Mouse (Mus musculus): Measurements from ENCODE around the gene Stx7. TPM values are rescaled to one million over a fixed set of nuclear protein-coding genes. Genes with fewer than 3 reads are reported as not detected.

The Stx7 gene
- polyA plus RNA-seq, 1 experiment, result 99.4 TPM

- no peaks in the 10 kb centered on the region for H3K36me3 ChIP-seq (ENCODE audit: control insufficient read depth, insufficient read depth, low read length, poor library complexity, severe bottlenecking)
- no peak overlapping the region for H3K27ac ChIP-seq (ENCODE audit: insufficient read depth, low read length)
- no peaks in the 10 kb centered on the region for H3K9me3 ChIP-seq (replicated peaks; ENCODE audit: control insufficient read depth, insufficient read depth, low read length, poor library complexity, severe bottlenecking)
- no peaks in the 10 kb centered on the region for H3K4me1 ChIP-seq (ENCODE audit: control insufficient read depth, insufficient read depth, low read length)
- H3K9ac ChIP-seq (ENCODE audit: low read depth, poor library complexity, severe bottlenecking), result no peak overlapping the region
- no peaks in the 10 kb centered on the region for H3K27me3 ChIP-seq (ENCODE audit: control insufficient read depth, insufficient read depth, low read length, poor library complexity, severe bottlenecking)
- H3K4me3 ChIP-seq (ENCODE audit: low read depth, low read length), result no peak overlapping the region
- TF ChIP-seq EP300 (IDR thresholded peaks at IDR 0.05; ENCODE audit: insufficient read depth, low read depth, low read length) (0 out of 2 replicates have a peak, but pooled peaks have one; percentile 12), CTCF (IDR thresholded peaks at IDR 0.05; ENCODE audit: low read depth, low read length) (peak; percentile 19), POLR2A (IDR thresholded peaks at IDR 0.05; ENCODE audit: insufficient read depth, low read length) (no peak)
Measured at GRCm38 (mm10) chr10:24173210-24174001, 24.3 kb downstream of the Stx7 start.

GRCm38 (mm10) chr10:24190392-24190791, 41.3 kb downstream of the Stx7 start:
- Histone ChIP-seq H3K36me3 (ENCODE audit: control insufficient read depth, insufficient read depth, low read length, poor library complexity, severe bottlenecking) (no peaks in the 10 kb centered on the region; the same call in 1 of the 2 replicates), H3K4me3 (ENCODE audit: low read depth, low read length) (no peak overlapping the region), H3K9me3 (replicated peaks; ENCODE audit: control insufficient read depth, insufficient read depth, low read length, poor library complexity, severe bottlenecking) (no peaks in the 10 kb centered on the region), H3K27ac (ENCODE audit: insufficient read depth, low read length) (no peak overlapping the region), H3K4me1 (ENCODE audit: control insufficient read depth, insufficient read depth, low read length) (no peaks in the 10 kb centered on the region), H3K9ac (ENCODE audit: low read depth, poor library complexity, severe bottlenecking) (no peak overlapping the region), H3K27me3 (ENCODE audit: control insufficient read depth, insufficient read depth, low read length, poor library complexity, severe bottlenecking) (no peaks in the 10 kb centered on the region)
- no peak for TF ChIP-seq EP300 (IDR thresholded peaks at IDR 0.05; ENCODE audit: insufficient read depth, low read depth, low read length)
- TF ChIP-seq CTCF (IDR thresholded peaks at IDR 0.05; ENCODE audit: low read depth, low read length), result peak; percentile 27

DNA sequence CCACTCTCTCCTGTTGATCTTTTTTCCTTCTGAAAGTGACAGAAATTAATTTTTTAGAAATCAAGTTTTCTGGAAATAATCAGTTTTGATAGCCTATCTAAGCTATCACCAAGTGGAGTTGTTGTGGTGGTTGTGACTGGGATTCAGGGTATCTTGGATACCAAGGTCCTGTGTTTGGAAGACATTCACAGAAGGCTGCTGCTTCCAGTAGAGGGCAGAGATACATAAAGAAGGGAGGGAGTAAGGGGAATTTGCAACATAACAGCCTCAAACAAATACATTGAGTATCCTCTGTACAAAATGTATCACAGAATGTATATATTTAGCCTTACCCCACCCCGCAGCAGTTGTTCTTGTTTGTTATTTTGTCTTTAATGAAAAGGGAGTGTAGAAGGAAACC, 42.9 kb downstream of the Stx7 start:
- H3K4me1 ChIP-seq (ENCODE audit: control insufficient read depth, insufficient read depth, low read length), result no peaks in the 10 kb centered on the region
- TF ChIP-seq EP300 (IDR thresholded peaks at IDR 0.05; ENCODE audit: insufficient read depth, low read depth, low read length) (no peak), CTCF (IDR thresholded peaks at IDR 0.05; ENCODE audit: low read depth, low read length) (no peak), POLR2A (IDR thresholded peaks at IDR 0.05; ENCODE audit: insufficient read depth, low read length) (no peak)
- no peak overlapping the region for H3K9ac ChIP-seq (ENCODE audit: low read depth, poor library complexity, severe bottlenecking)
- no peak overlapping the region for H3K27ac ChIP-seq (ENCODE audit: insufficient read depth, low read length)
- H3K27me3 ChIP-seq (ENCODE audit: control insufficient read depth, insufficient read depth, low read length, poor library complexity, severe bottlenecking), result 0 out of 2 replicates have a peak, but pooled peaks cover 1% of the 10 kb centered on the region
- H3K9me3 ChIP-seq (replicated peaks; ENCODE audit: control insufficient read depth, insufficient read depth, low read length, poor library complexity, severe bottlenecking), result peaks cover 9% of the 10 kb centered on the region
- H3K36me3 ChIP-seq (ENCODE audit: control insufficient read depth, insufficient read depth, low read length, poor library complexity, severe bottlenecking), result no peaks in the 10 kb centered on the region
- no peak overlapping the region for H3K4me3 ChIP-seq (ENCODE audit: low read depth, low read length)

DNA sequence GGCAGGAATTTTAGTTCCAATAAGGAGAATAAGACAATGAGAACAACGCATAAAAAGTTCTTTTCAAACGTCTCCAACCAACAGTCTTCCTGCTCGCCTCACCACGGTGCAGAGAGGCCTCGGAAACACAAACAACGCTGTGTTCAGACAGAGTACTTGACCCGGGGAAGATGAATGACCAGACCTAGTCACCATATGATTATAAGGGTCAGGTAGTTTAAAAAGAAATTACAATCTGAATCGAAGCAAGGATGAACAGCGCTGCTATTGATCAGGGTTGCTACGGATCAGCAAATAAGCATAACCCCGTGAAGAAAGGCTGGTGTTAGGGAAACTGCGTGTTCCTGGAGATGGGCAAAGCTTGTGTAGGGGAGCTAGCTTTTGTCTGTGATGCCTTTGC, 50.2 kb downstream of the Stx7 start:
- Histone ChIP-seq H3K9me3 (replicated peaks; ENCODE audit: control insufficient read depth, insufficient read depth, low read length, poor library complexity, severe bottlenecking) (peaks cover 9% of the 10 kb centered on the region), H3K27ac (ENCODE audit: insufficient read depth, low read length) (no peak overlapping the region), H3K4me3 (ENCODE audit: low read depth, low read length) (no peak overlapping the region), H3K27me3 (ENCODE audit: control insufficient read depth, insufficient read depth, low read length, poor library complexity, severe bottlenecking) (0 out of 2 replicates have a peak, but pooled peaks cover 1% of the 10 kb centered on the region), H3K36me3 (ENCODE audit: control insufficient read depth, insufficient read depth, low read length, poor library complexity, severe bottlenecking) (no peaks in the 10 kb centered on the region), H3K4me1 (ENCODE audit: control insufficient read depth, insufficient read depth, low read length) (no peaks in the 10 kb centered on the region), H3K9ac (ENCODE audit: low read depth, poor library complexity, severe bottlenecking) (no peak overlapping the region)
- no peak for TF ChIP-seq CTCF (IDR thresholded peaks at IDR 0.05; ENCODE audit: low read depth, low read length)

DNA sequence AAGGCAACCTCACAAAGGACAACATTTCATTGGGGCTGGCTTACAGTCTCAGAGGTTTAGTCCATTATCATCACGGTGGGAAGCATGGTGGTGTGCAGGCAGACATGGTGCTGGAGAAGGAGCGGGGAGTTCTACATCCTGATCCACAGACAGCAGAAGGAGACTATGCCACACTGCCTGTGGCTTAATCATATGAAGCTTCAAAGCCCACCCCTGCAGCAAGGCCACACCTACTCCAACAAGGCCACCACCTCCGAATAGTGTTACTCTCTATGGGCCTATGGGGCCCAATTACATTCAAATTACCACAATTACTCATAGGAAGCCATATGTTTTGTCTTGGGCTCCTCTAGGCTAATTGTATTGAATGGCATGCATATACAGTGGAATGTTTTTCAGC, 51.0 kb downstream of the Stx7 start:
- no peak for TF ChIP-seq POLR2A (IDR thresholded peaks at IDR 0.05; ENCODE audit: insufficient read depth, low read length)
- TF ChIP-seq CTCF (IDR thresholded peaks at IDR 0.05; ENCODE audit: low read depth, low read length), result no peak
- TF ChIP-seq EP300 (IDR thresholded peaks at IDR 0.05; ENCODE audit: insufficient read depth, low read depth, low read length), result no peak
- Histone ChIP-seq H3K36me3 (ENCODE audit: control insufficient read depth, insufficient read depth, low read length, poor library complexity, severe bottlenecking) (no peaks in the 10 kb centered on the region), H3K4me3 (ENCODE audit: low read depth, low read length) (no peak overlapping the region), H3K27ac (ENCODE audit: insufficient read depth, low read length) (no peak overlapping the region), H3K9ac (ENCODE audit: low read depth, poor library complexity, severe bottlenecking) (no peak overlapping the region), H3K4me1 (ENCODE audit: control insufficient read depth, insufficient read depth, low read length) (no peaks in the 10 kb centered on the region), H3K9me3 (replicated peaks; ENCODE audit: control insufficient read depth, insufficient read depth, low read length, poor library complexity, severe bottlenecking) (peaks cover 9% of the 10 kb centered on the region), H3K27me3 (ENCODE audit: control insufficient read depth, insufficient read depth, low read length, poor library complexity, severe bottlenecking) (0 out of 2 replicates have a peak, but pooled peaks cover 1% of the 10 kb centered on the region)

DNA sequence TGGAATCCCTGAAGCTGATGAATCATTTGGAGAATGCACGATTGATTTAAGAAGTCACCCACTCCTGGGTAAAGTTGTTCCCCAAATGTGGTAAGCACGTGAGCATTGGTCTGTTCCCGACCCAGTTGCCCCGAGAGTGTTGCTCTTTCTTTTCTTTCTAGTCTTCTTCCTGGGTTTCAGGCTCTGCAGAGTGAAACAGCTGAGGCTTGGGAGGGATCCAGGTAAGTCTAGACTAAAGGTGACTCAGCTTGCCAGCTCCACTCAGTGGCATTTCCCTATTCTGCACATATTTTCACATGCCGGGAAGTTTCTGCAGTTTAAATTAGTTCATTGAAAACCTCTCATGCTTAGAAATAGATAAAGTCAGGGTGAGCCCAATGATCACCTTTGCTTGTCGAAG, 61.0 kb downstream of the Stx7 start:
- H3K27ac ChIP-seq (ENCODE audit: insufficient read depth, low read length), result no peak overlapping the region
- no peaks in the 10 kb centered on the region for H3K36me3 ChIP-seq (ENCODE audit: control insufficient read depth, insufficient read depth, low read length, poor library complexity, severe bottlenecking)
- H3K27me3 ChIP-seq (ENCODE audit: control insufficient read depth, insufficient read depth, low read length, poor library complexity, severe bottlenecking), result no peaks in the 10 kb centered on the region
- no peak overlapping the region for H3K9ac ChIP-seq (ENCODE audit: low read depth, poor library complexity, severe bottlenecking)
- no peaks in the 10 kb centered on the region for H3K9me3 ChIP-seq (replicated peaks; ENCODE audit: control insufficient read depth, insufficient read depth, low read length, poor library complexity, severe bottlenecking)
- H3K4me3 ChIP-seq (ENCODE audit: low read depth, low read length), result no peak overlapping the region
- no peak for TF ChIP-seq POLR2A (IDR thresholded peaks at IDR 0.05; ENCODE audit: insufficient read depth, low read length)
- TF ChIP-seq CTCF (IDR thresholded peaks at IDR 0.05; ENCODE audit: low read depth, low read length), result no peak
- TF ChIP-seq EP300 (IDR thresholded peaks at IDR 0.05; ENCODE audit: insufficient read depth, low read depth, low read length), result no peak
- H3K4me1 ChIP-seq (ENCODE audit: control insufficient read depth, insufficient read depth, low read length), result no peaks in the 10 kb centered on the region
